Mouse (Mus musculus) lung, postnatal 0 days (tissue): ENCODE data around the gene Gm5294.
A peak's percentile ranks its signal among the peaks of the same experiment; 100 is the strongest.

Experiments
- CTCF ChIP-seq: IDR thresholded peaks from 2 replicates; pipeline ENCODE4 v1.5.1; 2016; ENCODE audit warnings: antibody characterized with exemption, mild to moderate bottlenecking
- EP300 ChIP-seq: IDR thresholded peaks from 2 replicates; pipeline ENCODE4 v1.6.1; 2016; ENCODE audit warnings: antibody characterized with exemption, mild to moderate bottlenecking, control low read depth

- peak; percentile 98 for TF ChIP-seq CTCF
- TF ChIP-seq EP300, result no peak
Measured at GRCm38 (mm10) chr5:138848102-138848501, 28.2 kb downstream of the Gm5294 start.
